Mouse (Mus musculus): ENCODE results near the gene Olfr672.
A peak's percentile ranks its signal among the peaks of the same experiment; 100 is the strongest.
"Not testable (repeated sequence)": the region's sequence is repeated elsewhere in the genome, so short reads cannot be mapped to it uniquely, and the experiment has no call there.

Olfr672 gene

DNA sequence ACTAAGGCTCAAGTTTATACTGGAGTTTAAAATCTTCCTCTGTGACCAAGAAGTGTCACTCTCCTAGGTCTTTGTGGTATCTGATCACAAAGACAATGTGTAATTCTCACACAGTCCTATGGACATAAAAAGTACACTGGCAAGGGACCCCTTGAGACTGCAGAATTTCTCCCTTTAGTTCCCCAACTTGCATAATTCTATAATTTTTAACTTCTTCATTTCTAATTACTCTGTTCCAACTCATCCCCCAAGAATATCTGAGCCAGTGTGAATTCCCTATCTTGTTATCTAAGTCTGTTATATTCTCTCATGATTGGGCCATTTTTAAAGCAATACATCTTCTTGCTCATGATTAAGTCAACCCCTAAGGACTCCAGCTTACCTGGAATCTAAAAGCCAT, at the start of gene Olfr672:
TSS of gene Olfr672 (minus strand) at position 101 of the 400 bp plus-strand sequence.
- no peaks in the 10 kb centered on the region for H3K27me3 ChIP-seq (ENCODE audit: insufficient read depth, low read length)
- no peak within 1 kb of the TSS for H3K4me3 ChIP-seq (replicated peaks; ENCODE audit: low read length)
- no peaks in the 10 kb centered on the region for H3K36me3 ChIP-seq (ENCODE audit: insufficient read depth, low read length)
- TF ChIP-seq POU5F1 (IDR thresholded peaks at IDR 0.05; ENCODE audit: borderline replicate concordance, low read length) (no peak), CTCF (conservative IDR thresholded peaks at IDR 0.05; ENCODE audit: low read length) (no peak), NANOG (IDR thresholded peaks at IDR 0.05; ENCODE audit: borderline replicate concordance, low read length) (no peak)
- H3K9me3 ChIP-seq (ENCODE audit: low read length) = peaks cover 10% of the 10 kb centered on the region
- no peaks in the 10 kb centered on the region for H3K4me1 ChIP-seq (replicated peaks; ENCODE audit: low read depth, low read length)

DNA sequence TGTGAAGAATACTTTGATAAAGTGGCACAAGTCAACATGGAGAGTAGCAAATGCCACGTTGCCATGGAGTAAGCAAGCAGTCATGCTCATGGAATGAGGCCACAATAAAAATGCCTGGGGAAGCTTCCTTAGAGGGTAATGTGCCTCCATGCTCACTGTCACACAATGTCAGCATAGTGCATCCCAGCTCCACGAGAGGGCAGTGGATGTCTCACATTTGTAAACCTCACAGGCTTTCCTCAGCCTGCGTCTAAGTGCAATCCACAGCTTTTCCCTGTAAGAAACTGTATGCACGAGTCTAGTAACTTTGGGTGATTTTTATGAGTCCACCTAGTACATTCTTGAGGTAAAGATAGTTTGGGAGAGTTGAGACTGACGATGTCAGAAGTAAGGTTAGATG, 32.0 kb upstream of the Olfr672 start:
- not testable (repeated sequence) for H3K4me3 ChIP-seq (replicated peaks; ENCODE audit: low read length); H3K9me3 ChIP-seq (ENCODE audit: low read length); H3K27me3 ChIP-seq (ENCODE audit: insufficient read depth, low read length); H3K4me1 ChIP-seq (replicated peaks; ENCODE audit: low read depth, low read length); H3K36me3 ChIP-seq (ENCODE audit: insufficient read depth, low read length)

DNA sequence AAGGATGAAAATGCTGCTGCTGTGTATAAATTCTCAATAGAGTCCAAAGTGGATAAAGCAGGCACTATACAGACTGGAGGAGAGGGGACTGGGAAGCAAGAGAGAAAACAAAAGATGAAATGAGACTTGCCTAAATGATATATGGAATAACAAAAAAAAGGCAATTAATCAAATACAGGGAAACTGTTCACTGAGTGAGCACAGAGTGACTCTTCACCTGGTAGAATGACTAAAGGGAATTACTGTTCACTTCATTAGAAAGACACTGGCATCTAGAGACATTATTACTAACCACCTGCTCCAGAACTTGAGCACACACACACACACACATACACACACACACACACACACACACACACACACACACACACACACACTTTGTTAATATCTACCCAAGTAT, 30.6 kb upstream of the Olfr672 start, which contains the start of gene Olfr676:
TSS of gene Olfr676 (plus strand) at position 301 of the 400 bp plus-strand sequence.
- Histone ChIP-seq H3K4me3 (replicated peaks; ENCODE audit: low read length) (no peak within 1 kb of the TSS), H3K9me3 (ENCODE audit: low read length) (no peaks in the 10 kb centered on the region), H3K27me3 (ENCODE audit: insufficient read depth, low read length) (no peaks in the 10 kb centered on the region), H3K4me1 (replicated peaks; ENCODE audit: low read depth, low read length) (no peaks in the 10 kb centered on the region), H3K36me3 (ENCODE audit: insufficient read depth, low read length) (no peaks in the 10 kb centered on the region)
- no peak for TF ChIP-seq POU5F1 (IDR thresholded peaks at IDR 0.05; ENCODE audit: borderline replicate concordance, low read length)
- TF ChIP-seq CTCF (conservative IDR thresholded peaks at IDR 0.05; ENCODE audit: low read length) = no peak
- no peak for TF ChIP-seq NANOG (IDR thresholded peaks at IDR 0.05; ENCODE audit: borderline replicate concordance, low read length)

- no peaks in the 10 kb centered on the region for H3K4me1 ChIP-seq (replicated peaks; ENCODE audit: low read depth, low read length)
- TF ChIP-seq NANOG (IDR thresholded peaks at IDR 0.05; ENCODE audit: borderline replicate concordance, low read length) (no peak), CTCF (conservative IDR thresholded peaks at IDR 0.05; ENCODE audit: low read length) (no peak)
- H3K36me3 ChIP-seq (ENCODE audit: insufficient read depth, low read length) = no peaks in the 10 kb centered on the region
- no peaks in the 10 kb centered on the region for H3K9me3 ChIP-seq (ENCODE audit: low read length)
- H3K4me3 ChIP-seq (replicated peaks; ENCODE audit: low read length) = no peak within 1 kb of the TSS
- H3K27me3 ChIP-seq (ENCODE audit: insufficient read depth, low read length) = no peaks in the 10 kb centered on the region
Measured at GRCm38 (mm10) chr7:105028360-105028759, 26.5 kb upstream of the Olfr672 start, which contains the start of gene Olfr675. TSS of gene Olfr675 (minus strand) at chr7:105028460.

GRCm38 (mm10) chr7:105022530-105022929, 20.7 kb upstream of the Olfr672 start:
- no peaks in the 10 kb centered on the region for H3K27me3 ChIP-seq (ENCODE audit: insufficient read depth, low read length)
- no peak overlapping the region for H3K4me3 ChIP-seq (replicated peaks; ENCODE audit: low read length)
- H3K36me3 ChIP-seq (ENCODE audit: insufficient read depth, low read length) = no peaks in the 10 kb centered on the region
- H3K9me3 ChIP-seq (ENCODE audit: low read length) = no peaks in the 10 kb centered on the region
- TF ChIP-seq POU5F1 (IDR thresholded peaks at IDR 0.05; ENCODE audit: borderline replicate concordance, low read length) = no peak
- TF ChIP-seq NANOG (IDR thresholded peaks at IDR 0.05; ENCODE audit: borderline replicate concordance, low read length) = no peak
- TF ChIP-seq CTCF (conservative IDR thresholded peaks at IDR 0.05; ENCODE audit: low read length) = peak; percentile 10; the same call in 1 of the 2 replicates
- no peaks in the 10 kb centered on the region for H3K4me1 ChIP-seq (replicated peaks; ENCODE audit: low read depth, low read length)

DNA sequence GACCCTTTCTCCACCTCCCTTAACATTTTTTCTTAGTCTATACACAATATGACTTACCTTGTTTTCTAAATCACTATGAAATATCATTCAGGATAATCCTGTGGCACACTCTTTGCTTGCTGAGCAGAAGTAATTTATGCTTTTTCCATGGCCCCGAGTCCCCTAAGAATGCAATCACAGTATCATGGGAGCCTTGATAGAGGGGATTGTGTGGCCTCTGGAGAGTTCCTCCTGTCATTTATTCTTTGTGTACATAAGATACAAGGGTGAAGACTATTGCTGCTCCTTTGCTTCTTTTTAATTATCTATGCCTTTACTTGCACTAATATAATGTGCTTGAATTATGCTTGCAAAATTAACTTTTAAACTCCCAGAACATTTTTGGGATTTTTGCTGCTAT, 22.8 kb downstream of the Olfr672 start, which contains the start of gene Olfr671:
TSS of gene Olfr671 (minus strand) at position 101 of the 400 bp plus-strand sequence.
- Histone ChIP-seq H3K27me3 (ENCODE audit: insufficient read depth, low read length) (no peaks in the 10 kb centered on the region), H3K4me1 (replicated peaks; ENCODE audit: low read depth, low read length) (no peaks in the 10 kb centered on the region), H3K9me3 (ENCODE audit: low read length) (peaks cover 8% of the 10 kb centered on the region; the same call in 1 of the 2 replicates), H3K36me3 (ENCODE audit: insufficient read depth, low read length) (no peaks in the 10 kb centered on the region), H3K4me3 (replicated peaks; ENCODE audit: low read length) (no peak within 1 kb of the TSS)
- no peak for TF ChIP-seq NANOG (IDR thresholded peaks at IDR 0.05; ENCODE audit: borderline replicate concordance, low read length)
- TF ChIP-seq CTCF (conservative IDR thresholded peaks at IDR 0.05; ENCODE audit: low read length) = no peak
- TF ChIP-seq POU5F1 (IDR thresholded peaks at IDR 0.05; ENCODE audit: borderline replicate concordance, low read length) = no peak

DNA sequence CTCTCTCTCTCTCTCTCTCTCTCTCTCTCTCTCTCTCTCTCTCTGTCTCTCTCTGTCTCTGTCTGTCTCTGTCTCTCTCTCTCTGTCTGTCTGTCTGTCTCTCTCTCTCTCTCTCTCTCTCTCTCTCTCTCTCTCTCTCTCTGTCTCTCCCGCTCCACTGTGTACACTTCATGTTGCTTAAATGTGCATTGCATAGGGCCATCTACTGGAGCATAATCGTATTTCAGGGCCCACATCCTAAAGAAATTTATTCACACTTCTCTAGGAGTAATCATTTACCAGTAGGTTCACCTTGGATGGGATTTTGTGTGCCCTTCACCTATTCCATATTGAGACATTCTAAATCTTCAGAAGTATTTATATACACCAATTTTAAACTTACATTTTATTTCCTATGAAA, 29.3 kb downstream of the Olfr672 start:
- not testable (repeated sequence) for H3K27me3 ChIP-seq (ENCODE audit: insufficient read depth, low read length); H3K4me1 ChIP-seq (replicated peaks; ENCODE audit: low read depth, low read length); H3K9me3 ChIP-seq (ENCODE audit: low read length); H3K4me3 ChIP-seq (replicated peaks; ENCODE audit: low read length); H3K36me3 ChIP-seq (ENCODE audit: insufficient read depth, low read length)

- TF ChIP-seq NANOG (IDR thresholded peaks at IDR 0.05; ENCODE audit: borderline replicate concordance, low read length) (no peak), CTCF (conservative IDR thresholded peaks at IDR 0.05; ENCODE audit: low read length) (no peak), POU5F1 (IDR thresholded peaks at IDR 0.05; ENCODE audit: borderline replicate concordance, low read length) (no peak)
- H3K4me3 ChIP-seq (replicated peaks; ENCODE audit: low read length) = no peak within 1 kb of the TSS
- H3K36me3 ChIP-seq (ENCODE audit: insufficient read depth, low read length) = no peaks in the 10 kb centered on the region
- peaks cover 12% of the 10 kb centered on the region for H3K9me3 ChIP-seq (ENCODE audit: low read length)
- no peaks in the 10 kb centered on the region for H3K4me1 ChIP-seq (replicated peaks; ENCODE audit: low read depth, low read length)
- H3K27me3 ChIP-seq (ENCODE audit: insufficient read depth, low read length) = no peaks in the 10 kb centered on the region
Measured at GRCm38 (mm10) chr7:104962520-104962919, 39.3 kb downstream of the Olfr672 start, which contains the start of gene Olfr670. TSS of gene Olfr670 (minus strand) at chr7:104962620.

DNA sequence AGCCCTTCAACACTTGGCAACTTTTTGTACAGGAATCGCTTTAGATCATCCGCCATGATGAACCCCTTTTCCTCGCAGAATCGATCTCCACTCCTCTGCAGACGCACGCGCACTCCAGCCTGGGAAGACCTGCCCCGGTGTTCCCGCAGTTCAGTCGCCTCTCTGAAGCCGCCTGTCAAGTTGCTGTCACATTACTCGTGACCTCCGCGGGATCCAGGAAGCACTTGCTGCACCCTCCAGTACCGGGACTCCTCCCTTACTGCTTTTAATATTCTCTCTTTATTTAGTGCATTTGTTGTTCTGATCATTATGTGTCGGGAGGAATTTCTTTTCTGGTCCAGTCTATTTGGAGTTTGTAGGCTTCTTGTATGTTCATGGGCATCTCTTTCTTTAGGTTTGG, 51.6 kb downstream of the Olfr672 start:
- H3K9me3 ChIP-seq (ENCODE audit: low read length) = peaks cover 43% of the 10 kb centered on the region
- H3K4me1 ChIP-seq (replicated peaks; ENCODE audit: low read depth, low read length); H3K36me3 ChIP-seq (ENCODE audit: insufficient read depth, low read length); H3K27me3 ChIP-seq (ENCODE audit: insufficient read depth, low read length): not testable (repeated sequence)
- H3K4me3 ChIP-seq (replicated peaks; ENCODE audit: low read length) = 0 out of 2 replicates have a peak overlapping the region, but pooled peaks have one; percentile 20

Measured in E14TG2a.4 (cell line).